Mouse (Mus musculus): ENCODE measurements around the gene Srebf1. TPM values are rescaled to one million over a fixed set of nuclear protein-coding genes. Genes with fewer than 3 reads are reported as not detected.

Srebf1 gene
- polyA plus RNA-seq (2011; ENCODE audit: insufficient read length, low read depth, missing spikeins), result 54.1 and 57.3 TPM in 2 replicates

GRCm38 (mm10) chr11:60222469-60223236 is at the start of gene Srebf1:
TSS of gene Srebf1 (minus strand) at chr11:60222581.
- H3K4me1 ChIP-seq (ENCODE audit: control insufficient read depth, insufficient read depth, low read length), result peaks cover 4% of the 10 kb centered on the region; the same call in 1 of the 2 replicates
- peak within 1 kb of the TSS; percentile 10; the same call in 1 of the 2 replicates for H3K4me3 ChIP-seq (ENCODE audit: insufficient read depth, low read length)
- TF ChIP-seq CTCF (IDR thresholded peaks at IDR 0.05; ENCODE audit: borderline replicate concordance, insufficient read depth, low read length), result 0 out of 2 replicates have a peak, but pooled peaks have one; percentile 9
- TF ChIP-seq POLR2A (IDR thresholded peaks at IDR 0.05; ENCODE audit: low read depth, low read length), result peak; percentile 64
- peak within 1 kb of the TSS; percentile 0; the same call in 1 of the 2 replicates for H3K27ac ChIP-seq (ENCODE audit: insufficient read depth, low read length)

DNA sequence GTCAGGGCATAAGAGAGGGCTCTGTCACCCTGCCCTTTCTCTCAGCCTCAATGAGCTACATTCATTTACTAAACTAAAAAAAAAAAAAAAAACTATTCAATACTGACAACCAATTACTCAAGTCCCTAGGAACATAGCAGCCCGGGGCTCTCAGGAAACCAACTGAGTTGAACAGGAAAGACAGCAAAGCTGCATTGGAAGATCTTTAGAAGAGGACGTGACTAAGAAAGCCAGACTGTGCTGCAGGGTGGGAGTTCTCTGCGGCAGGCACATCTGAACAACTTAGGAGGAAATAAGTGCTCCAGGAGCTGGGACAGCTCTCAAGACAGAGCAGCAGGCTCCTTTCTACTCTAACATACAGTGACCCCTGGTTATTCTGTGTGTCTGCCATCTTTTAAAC is 46.2 kb upstream of the Srebf1 start:
- peaks cover 5% of the 10 kb centered on the region for H3K4me1 ChIP-seq (ENCODE audit: control insufficient read depth, insufficient read depth, low read length)
- no peak overlapping the region for H3K27ac ChIP-seq (ENCODE audit: insufficient read depth, low read length)
- no peak overlapping the region for H3K4me3 ChIP-seq (ENCODE audit: insufficient read depth, low read length)
- no peak for TF ChIP-seq POLR2A (IDR thresholded peaks at IDR 0.05; ENCODE audit: low read depth, low read length)
- no peak for TF ChIP-seq CTCF (IDR thresholded peaks at IDR 0.05; ENCODE audit: borderline replicate concordance, insufficient read depth, low read length)

DNA sequence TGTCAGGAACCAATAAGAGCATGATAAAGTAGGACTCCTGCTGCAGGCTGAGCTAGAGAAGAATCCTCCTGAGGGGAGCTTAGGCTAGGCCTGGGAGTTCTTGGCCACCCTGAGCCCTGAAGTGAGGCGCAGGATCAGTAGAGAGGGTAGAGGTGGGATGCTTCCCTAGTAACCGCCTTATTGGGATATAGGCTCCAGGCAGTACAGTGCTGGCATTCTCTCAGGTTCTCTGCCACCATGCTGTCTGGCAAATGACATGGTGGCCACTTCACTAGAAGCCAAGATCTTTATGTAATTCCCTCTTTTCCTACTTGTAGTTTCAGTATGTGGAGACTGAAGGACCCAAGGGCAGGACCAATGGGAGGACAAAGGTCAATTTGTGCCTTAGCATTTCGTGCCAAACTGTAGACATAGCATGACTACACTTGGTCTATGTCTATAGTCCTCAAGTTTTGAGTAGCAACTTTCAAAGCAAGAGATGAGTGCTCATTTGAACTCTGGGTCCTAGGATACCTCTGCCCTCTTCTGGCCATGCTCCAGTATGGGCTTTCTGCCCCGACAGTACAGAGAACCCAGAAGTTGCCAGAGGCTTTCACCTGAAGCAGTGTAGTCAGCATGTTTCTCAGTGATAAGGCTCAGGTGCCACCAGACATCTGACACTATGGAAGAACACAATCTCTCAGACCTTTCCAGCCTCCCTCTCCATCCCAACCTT is 43.0 kb upstream of the Srebf1 start:
- H3K4me3 ChIP-seq (ENCODE audit: insufficient read depth, low read length), result no peak overlapping the region

DNA sequence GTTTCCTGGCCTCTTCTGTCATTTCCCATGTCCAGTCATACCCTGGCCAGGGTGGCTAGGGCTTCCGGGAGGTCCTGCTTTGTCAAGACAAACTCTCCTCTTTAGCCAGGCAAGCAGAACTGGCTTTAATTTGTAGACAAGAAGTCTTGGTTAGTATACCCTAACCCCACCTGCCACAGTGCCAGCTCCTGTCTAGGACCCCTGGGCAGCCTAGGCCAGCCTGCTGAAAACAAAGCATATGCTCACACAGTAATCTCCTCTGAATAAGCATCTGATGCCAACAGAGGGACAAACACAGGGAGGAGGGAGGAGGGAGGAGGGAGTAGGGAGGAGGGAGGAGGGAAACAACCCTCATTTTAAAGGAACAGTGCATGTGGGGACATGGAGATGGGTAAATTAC is 42.3 kb upstream of the Srebf1 start:
- H3K4me3 ChIP-seq (ENCODE audit: insufficient read depth, low read length), result no peak overlapping the region
- no peak for TF ChIP-seq CTCF (IDR thresholded peaks at IDR 0.05; ENCODE audit: borderline replicate concordance, insufficient read depth, low read length)
- no peak for TF ChIP-seq POLR2A (IDR thresholded peaks at IDR 0.05; ENCODE audit: low read depth, low read length)
- no peak overlapping the region for H3K27ac ChIP-seq (ENCODE audit: insufficient read depth, low read length)
- no peaks in the 10 kb centered on the region for H3K4me1 ChIP-seq (ENCODE audit: control insufficient read depth, insufficient read depth, low read length)

More for the DNA sequence above, 43.0 kb upstream of the Srebf1 start:
- H3K4me1 ChIP-seq (ENCODE audit: control insufficient read depth, insufficient read depth, low read length), result no peaks in the 10 kb centered on the region
- TF ChIP-seq CTCF (IDR thresholded peaks at IDR 0.05; ENCODE audit: borderline replicate concordance, insufficient read depth, low read length) (no peak), POLR2A (IDR thresholded peaks at IDR 0.05; ENCODE audit: low read depth, low read length) (no peak)
- H3K27ac ChIP-seq (ENCODE audit: insufficient read depth, low read length), result no peak overlapping the region

- H3K27ac ChIP-seq (ENCODE audit: insufficient read depth, low read length), result no peak overlapping the region
- TF ChIP-seq CTCF (IDR thresholded peaks at IDR 0.05; ENCODE audit: borderline replicate concordance, insufficient read depth, low read length) (no peak), POLR2A (IDR thresholded peaks at IDR 0.05; ENCODE audit: low read depth, low read length) (no peak)
- H3K4me1 ChIP-seq (ENCODE audit: control insufficient read depth, insufficient read depth, low read length), result no peaks in the 10 kb centered on the region
- H3K4me3 ChIP-seq (ENCODE audit: insufficient read depth, low read length), result no peak overlapping the region
These were observed 40.0 kb upstream of the Srebf1 start for GRCm38 (mm10) chr11:60262396-60262795.

DNA sequence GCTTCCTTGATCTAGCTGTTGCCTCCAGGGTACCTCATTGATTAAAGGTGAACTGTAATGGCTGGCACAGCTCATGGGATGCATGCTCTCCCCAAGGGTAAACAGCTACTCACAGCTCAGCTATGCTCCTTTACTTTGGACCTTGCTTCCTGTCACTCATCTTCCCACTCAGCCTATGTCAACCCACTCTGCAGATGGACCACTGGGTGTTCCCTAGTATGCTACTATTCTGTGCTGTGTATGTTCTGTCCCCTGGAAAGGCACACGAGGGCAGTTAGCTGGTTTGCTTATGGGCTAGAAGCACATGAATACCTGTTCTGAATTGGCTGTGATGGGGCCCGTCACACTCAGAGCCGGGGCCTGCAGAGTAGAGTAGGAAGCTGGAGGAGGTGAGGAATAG is 38.4 kb upstream of the Srebf1 start:
- Histone ChIP-seq H3K4me1 (ENCODE audit: control insufficient read depth, insufficient read depth, low read length) (peaks cover 2% of the 10 kb centered on the region; the same call in 1 of the 2 replicates), H3K27ac (ENCODE audit: insufficient read depth, low read length) (no peak overlapping the region), H3K4me3 (ENCODE audit: insufficient read depth, low read length) (no peak overlapping the region)
- TF ChIP-seq CTCF (IDR thresholded peaks at IDR 0.05; ENCODE audit: borderline replicate concordance, insufficient read depth, low read length) (no peak), POLR2A (IDR thresholded peaks at IDR 0.05; ENCODE audit: low read depth, low read length) (no peak)

GRCm38 (mm10) chr11:60257696-60258095 is 35.3 kb upstream of the Srebf1 start:
- Histone ChIP-seq H3K4me1 (ENCODE audit: control insufficient read depth, insufficient read depth, low read length) (peaks cover 7% of the 10 kb centered on the region), H3K27ac (ENCODE audit: insufficient read depth, low read length) (no peak overlapping the region), H3K4me3 (ENCODE audit: insufficient read depth, low read length) (no peak overlapping the region)
- TF ChIP-seq POLR2A (IDR thresholded peaks at IDR 0.05; ENCODE audit: low read depth, low read length) (no peak), CTCF (IDR thresholded peaks at IDR 0.05; ENCODE audit: borderline replicate concordance, insufficient read depth, low read length) (no peak)

- TF ChIP-seq CTCF (IDR thresholded peaks at IDR 0.05; ENCODE audit: borderline replicate concordance, insufficient read depth, low read length), result no peak
- no peak for TF ChIP-seq POLR2A (IDR thresholded peaks at IDR 0.05; ENCODE audit: low read depth, low read length)
- Histone ChIP-seq H3K4me3 (ENCODE audit: insufficient read depth, low read length) (no peak overlapping the region), H3K27ac (ENCODE audit: insufficient read depth, low read length) (no peak overlapping the region), H3K4me1 (ENCODE audit: control insufficient read depth, insufficient read depth, low read length) (peaks cover 7% of the 10 kb centered on the region)
These were observed 34.3 kb upstream of the Srebf1 start for GRCm38 (mm10) chr11:60256713-60257112.

GRCm38 (mm10) chr11:60256176-60256681 is 33.8 kb upstream of the Srebf1 start:
- H3K4me3 ChIP-seq (ENCODE audit: insufficient read depth, low read length), result no peak overlapping the region
- peaks cover 7% of the 10 kb centered on the region for H3K4me1 ChIP-seq (ENCODE audit: control insufficient read depth, insufficient read depth, low read length)
- TF ChIP-seq CTCF (IDR thresholded peaks at IDR 0.05; ENCODE audit: borderline replicate concordance, insufficient read depth, low read length) (no peak), POLR2A (IDR thresholded peaks at IDR 0.05; ENCODE audit: low read depth, low read length) (no peak)
- H3K27ac ChIP-seq (ENCODE audit: insufficient read depth, low read length), result no peak overlapping the region
